Mouse (Mus musculus) kidney, adult 2 months (tissue): Measurements from ENCODE around the gene Wdr35.

Experiments
- CTCF ChIP-seq: fragments of 200-500 bp; conservative IDR thresholded peaks from 2 replicates; pipeline ENCODE4 v1.5.1; 2011; ENCODE audit warnings: low read depth, mild to moderate bottlenecking, control low read depth, low read length, moderate library complexity, mixed read lengths; ENCODE audit not compliant: insufficient read depth, insufficient read length
- POLR2A ChIP-seq: fragments of 200-500 bp; IDR thresholded peaks from one replicate; pipeline ENCODE4 v1.6.1; 2011; ENCODE audit warnings: low read depth, low read length, control low read depth

DNA sequence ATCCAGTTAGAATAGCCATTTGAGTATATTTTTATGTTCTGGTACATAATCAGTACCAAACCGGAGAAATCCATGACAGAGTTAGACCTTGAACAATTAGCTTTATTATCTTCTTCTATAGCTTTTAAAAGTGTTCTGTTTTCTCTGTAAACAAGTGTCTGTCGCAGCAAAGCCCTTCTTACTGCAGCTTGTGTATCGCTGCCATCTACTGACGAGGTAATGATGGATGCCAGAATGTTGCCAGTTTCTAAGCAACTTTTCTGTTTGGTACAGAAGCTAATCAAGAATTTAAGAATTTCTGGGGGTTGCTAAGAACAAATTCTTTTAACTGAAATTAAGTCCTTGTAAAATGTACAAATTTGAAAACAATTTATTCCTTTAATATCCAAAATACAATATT is 49.3 kb downstream of the Wdr35 start:
- TF ChIP-seq CTCF (peak; percentile 18; the same call in 1 of the 2 replicates), POLR2A (no peak)
